Mouse (Mus musculus) CD4-positive naive resting alpha-beta T cell, adult 57 days (primary cell): Measurements from ENCODE around the gene Sh2d5. TPM values are rescaled to one million over a fixed set of nuclear protein-coding genes. Genes with fewer than 3 reads are reported as not detected.

Experiments used
- total RNA-seq: library from RNA; stranded (reverse); gene quantifications from one replicate; pipeline ENCODE4 v1.2.4, GENCODE M21; 2023

The Sh2d5 gene
- total RNA-seq, result 0.92 TPM

GRCm38 (mm10) chr4:138250088-138250960, at the start of gene Sh2d5, which contains the start of gene Kif17:
Sh2d5 (plus strand) TSS chr4:138250403.
Kif17 (plus strand) TSS chr4:138250435.

DNA sequence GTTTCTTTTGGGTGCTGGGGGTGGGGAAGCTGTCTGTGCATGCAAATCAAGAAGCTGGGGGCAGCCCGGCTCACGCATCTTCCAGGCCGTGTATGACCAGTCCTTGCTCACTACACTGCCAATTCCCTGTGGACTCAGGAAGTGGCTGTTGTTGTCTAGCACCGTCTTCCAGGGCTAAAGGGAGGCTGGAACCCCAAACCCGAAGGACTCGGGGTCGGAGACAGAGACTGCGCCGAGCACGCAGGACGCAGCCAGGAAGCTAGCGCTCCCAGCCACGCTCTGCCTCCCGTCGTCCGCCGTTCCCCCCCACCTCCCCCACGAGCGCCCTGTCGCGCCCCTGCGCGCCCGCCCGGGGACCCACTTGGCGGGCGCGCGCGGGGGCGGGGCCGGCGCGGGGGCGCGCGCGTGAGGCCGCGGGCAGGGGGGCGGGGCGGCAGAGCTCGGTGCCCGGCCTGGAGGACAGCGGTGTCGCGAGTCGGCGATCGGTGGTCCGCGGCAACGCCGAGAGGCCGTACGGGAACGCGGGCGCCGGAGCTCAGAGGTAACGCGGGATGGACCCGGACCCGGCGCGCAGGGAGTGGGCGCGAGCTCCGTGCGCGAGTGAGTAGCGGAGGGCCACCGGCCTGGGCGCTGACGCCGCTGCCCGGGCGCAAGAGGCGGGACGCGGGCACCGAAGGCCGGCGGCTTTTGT, 33.9 kb upstream of the Sh2d5 start, which contains the start of gene Hp1bp3:
Gene Hp1bp3, plus strand, starts transcription at position 97 of the 691 bp plus-strand sequence.

GRCm38 (mm10) chr4:138304340-138305104, 54.3 kb downstream of the Sh2d5 start, which contains the start of gene Ddost:
Ddost (plus strand) TSS chr4:138304730.

Other genes with a start within 250 kb of the Sh2d5 start
- 205 TPM for gene Hp1bp3, start 34.1 kb upstream of the Sh2d5 start, total RNA-seq
- not detected for gene Kif17, start within 50 bp of the Sh2d5 start, total RNA-seq
- gene Ddost, start 54.3 kb downstream of the Sh2d5 start, total RNA-seq, result 66.1 TPM
- 50.7 TPM for gene Pink1, start 75.9 kb downstream of the Sh2d5 start, total RNA-seq
- not detected for gene Cda, start 117.6 kb downstream of the Sh2d5 start, total RNA-seq
- gene Fam43b, start 146.1 kb downstream of the Sh2d5 start, total RNA-seq, result not detected
- gene Mul1, start 184.3 kb downstream of the Sh2d5 start, total RNA-seq, result 29.9 TPM
- gene Camk2n1, start 203.9 kb downstream of the Sh2d5 start, total RNA-seq, result 0.95 TPM